Mouse (Mus musculus): ENCODE measurements around the gene Zbtb38. TPM values are rescaled to one million over a fixed set of nuclear protein-coding genes. Genes with fewer than 3 reads are reported as not detected.
A peak's percentile ranks its signal among the peaks of the same experiment; 100 is the strongest.

The Zbtb38 gene
- total RNA-seq, 2 experiments from 2014 or later, result 65.0 to 65.8 TPM

GRCm38 (mm10) chr9:96715171-96715570, 37.5 kb downstream of the Zbtb38 start:
- no peak for DNase-seq (ENCODE audit: low spot score in 2 of 2)

GRCm38 (mm10) chr9:96713472-96714390, 38.9 kb downstream of the Zbtb38 start:
- no peak for DNase-seq (ENCODE audit: low spot score in 2 of 2)

- no peak for DNase-seq (ENCODE audit: low spot score in 2 of 2)
These were observed 39.7 kb downstream of the Zbtb38 start for GRCm38 (mm10) chr9:96712758-96713471.

- DNase-seq (ENCODE audit: low spot score in 2 of 2), result no peak
These were observed 40.6 kb downstream of the Zbtb38 start for GRCm38 (mm10) chr9:96712045-96712444.

GRCm38 (mm10) chr9:96710241-96710946, 42.2 kb downstream of the Zbtb38 start:
- no peak for DNase-seq (ENCODE audit: low spot score in 2 of 2)

- DNase-seq (ENCODE audit: low spot score in 2 of 2), result no peak
These were observed 43.7 kb downstream of the Zbtb38 start for GRCm38 (mm10) chr9:96708905-96709304.

GRCm38 (mm10) chr9:96707964-96708363, 44.7 kb downstream of the Zbtb38 start:
- no peak for DNase-seq (ENCODE audit: low spot score in 2 of 2)

GRCm38 (mm10) chr9:96705576-96706285, 46.9 kb downstream of the Zbtb38 start:
- DNase-seq (ENCODE audit: low spot score in 2 of 2), result no peak

- DNase-seq (ENCODE audit: low spot score in 2 of 2), result no peak
These were observed 47.7 kb downstream of the Zbtb38 start for GRCm38 (mm10) chr9:96704935-96705334.

GRCm38 (mm10) chr9:96701891-96702290, 50.7 kb downstream of the Zbtb38 start:
- DNase-seq (ENCODE audit: low spot score in 2 of 2), result no peak

- DNase-seq (ENCODE audit: low spot score in 2 of 2), result no peak
These were observed 53.2 kb downstream of the Zbtb38 start for GRCm38 (mm10) chr9:96699276-96700035.

GRCm38 (mm10) chr9:96696788-96697492, 55.7 kb downstream of the Zbtb38 start:
- DNase-seq (ENCODE audit: low spot score in 2 of 2), result no peak

- DNase-seq (ENCODE audit: low spot score in 2 of 2), result peak; percentile 71 to 88
These were observed 56.5 kb downstream of the Zbtb38 start for GRCm38 (mm10) chr9:96696141-96696561.

- DNase-seq (ENCODE audit: low spot score in 2 of 2), result no peak
These were observed 62.2 kb downstream of the Zbtb38 start for GRCm38 (mm10) chr9:96690461-96690863.

GRCm38 (mm10) chr9:96689076-96689475, 63.6 kb downstream of the Zbtb38 start:
- no peak for DNase-seq (ENCODE audit: low spot score in 2 of 2)

- DNase-seq (ENCODE audit: low spot score in 2 of 2), result no peak
These were observed 64.3 kb downstream of the Zbtb38 start for GRCm38 (mm10) chr9:96688194-96688875.

GRCm38 (mm10) chr9:96687591-96688186, 64.9 kb downstream of the Zbtb38 start:
- no peak for DNase-seq (ENCODE audit: low spot score in 2 of 2)

- no peak for DNase-seq (ENCODE audit: low spot score in 2 of 2)
These were observed 67.0 kb downstream of the Zbtb38 start for GRCm38 (mm10) chr9:96685600-96686084.
